Mouse (Mus musculus) intestine, embryonic 16.5 days (tissue): ENCODE measurements around the gene Nrsn2. TPM values are rescaled to one million over a fixed set of nuclear protein-coding genes. Genes with fewer than 3 reads are reported as not detected.
A peak's percentile ranks its signal among the peaks of the same experiment; 100 is the strongest.

Source experiments
- ATAC-seq: fragments of 200-750 bp; cut with Nextera tagmentation; 2 replicates; pipeline ENCODE4 v1.8.0; 2017; ENCODE audit warnings: moderate TSS enrichment, moderate library complexity
- H3K27ac ChIP-seq: fragments of 300-500 bp; sonication (generic); 2 replicates; pipeline ENCODE4 v1.5.1; 2014; ENCODE audit warnings: mild to moderate bottlenecking, low read length
- H3K27me3 ChIP-seq: fragments of 300-500 bp; sonication (generic); replicated peaks from 2 replicates; pipeline ENCODE4 v1.6.1; 2014; ENCODE audit warnings: low read length, control low read depth, mixed read lengths; ENCODE audit not compliant: control insufficient read depth, insufficient read depth
- H3K36me3 ChIP-seq: fragments of 300-500 bp; sonication (generic); 2 replicates; pipeline ENCODE4 v1.6.1; 2014; ENCODE audit warnings: low read length, control low read depth; ENCODE audit not compliant: control insufficient read depth, insufficient read depth
- H3K4me1 ChIP-seq: fragments of 300-500 bp; sonication (generic); 2 replicates; pipeline ENCODE4 v1.6.1; 2014; ENCODE audit warnings: low read length, control low read depth, mixed read lengths; ENCODE audit not compliant: control insufficient read depth, insufficient read depth
- H3K4me2 ChIP-seq: fragments of 300-500 bp; sonication (generic); 2 replicates; pipeline ENCODE4 v1.6.1; 2014; ENCODE audit warnings: low read depth, low read length, control low read depth
- H3K4me3 ChIP-seq: fragments of 300-500 bp; sonication (generic); 2 replicates; pipeline ENCODE4 v1.5.1; 2014; ENCODE audit warnings: mild to moderate bottlenecking, low read length
- H3K9ac ChIP-seq: fragments of 300-500 bp; sonication (generic); 2 replicates; pipeline ENCODE4 v1.6.1; 2014; ENCODE audit warnings: low read depth, low read length
- H3K9me3 ChIP-seq: fragments of 300-500 bp; sonication (generic); 2 replicates; pipeline ENCODE4 v1.6.1; 2016; ENCODE audit warnings: low read length, control low read depth; ENCODE audit not compliant: control insufficient read depth
- WGBS: fragments of 180-500 bp; shearing (Covaris S2); extraction: QIAGEN DNeasy Blood & Tissue Kit; methylation state at CpG from one replicate; pipeline ENCODE4 v1.1.7; 2014; 5-methylcytosine and 5-hydroxymethylcytosine counted together
- polyA plus RNA-seq: library from polyadenylated mRNA; unstranded; fragments of >200 nt; fragmentation: Nextera tagmentation; extraction: Ambion mirVana; gene quantifications from 2 replicates; pipeline ENCODE4 v1.2.1, GENCODE M21; 2015

The Nrsn2 gene
- polyA plus RNA-seq, 1 experiment from 2014 or later = 2.5 TPM

- Histone ChIP-seq H3K27me3 (no peaks in the 10 kb centered on the region), H3K4me2 (no peak overlapping the region), H3K9ac (no peak overlapping the region), H3K9me3 (no peaks in the 10 kb centered on the region), H3K36me3 (peaks cover 22% of the 10 kb centered on the region), H3K27ac (no peak overlapping the region), H3K4me3 (no peak overlapping the region), H3K4me1 (no peaks in the 10 kb centered on the region)
- ATAC-seq = no peak
- WGBS = 91% methylated on average over 3 of the region's 3 CpGs
These were observed 51.6 kb downstream of the Nrsn2 start for GRCm38 (mm10) chr2:152324842-152325241.

GRCm38 (mm10) chr2:152323971-152324370 is 52.5 kb downstream of the Nrsn2 start:
- H3K4me1 ChIP-seq = no peaks in the 10 kb centered on the region
- H3K9me3 ChIP-seq = no peaks in the 10 kb centered on the region
- no peak overlapping the region for H3K4me2 ChIP-seq
- no peak overlapping the region for H3K9ac ChIP-seq
- H3K27me3 ChIP-seq = no peaks in the 10 kb centered on the region
- H3K36me3 ChIP-seq = peaks cover 24% of the 10 kb centered on the region
- ATAC-seq = no peak
- H3K4me3 ChIP-seq = no peak overlapping the region
- WGBS = 94% methylated on average over 14 of the region's 14 CpGs
- no peak overlapping the region for H3K27ac ChIP-seq

DNA sequence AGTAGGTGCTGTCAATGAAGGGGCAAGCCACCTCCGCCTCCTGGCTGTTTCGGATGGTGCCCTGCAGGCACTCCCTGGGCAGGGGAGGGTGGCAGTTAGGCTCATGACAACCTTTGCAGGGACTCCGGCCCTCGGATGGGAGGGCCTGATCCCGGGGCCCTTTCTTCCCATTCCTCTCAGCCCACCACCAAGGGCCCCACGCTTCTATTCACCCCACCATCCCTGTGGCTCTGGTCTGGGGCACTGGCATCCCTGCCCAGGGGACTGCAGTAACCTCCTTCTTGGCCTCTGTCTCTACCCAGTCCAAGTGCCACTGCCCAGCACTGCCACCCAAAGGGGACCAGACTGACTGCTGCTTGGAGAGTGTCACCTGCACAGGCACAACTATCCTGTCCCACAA is 54.2 kb downstream of the Nrsn2 start:
- Histone ChIP-seq H3K4me2 (no peak overlapping the region), H3K27me3 (no peaks in the 10 kb centered on the region), H3K27ac (no peak overlapping the region), H3K36me3 (peaks cover 34% of the 10 kb centered on the region), H3K4me3 (no peak overlapping the region), H3K4me1 (no peaks in the 10 kb centered on the region), H3K9me3 (no peaks in the 10 kb centered on the region), H3K9ac (no peak overlapping the region)
- ATAC-seq = no peak
- WGBS = 94% methylated on average over 5 of the region's 6 CpGs

DNA sequence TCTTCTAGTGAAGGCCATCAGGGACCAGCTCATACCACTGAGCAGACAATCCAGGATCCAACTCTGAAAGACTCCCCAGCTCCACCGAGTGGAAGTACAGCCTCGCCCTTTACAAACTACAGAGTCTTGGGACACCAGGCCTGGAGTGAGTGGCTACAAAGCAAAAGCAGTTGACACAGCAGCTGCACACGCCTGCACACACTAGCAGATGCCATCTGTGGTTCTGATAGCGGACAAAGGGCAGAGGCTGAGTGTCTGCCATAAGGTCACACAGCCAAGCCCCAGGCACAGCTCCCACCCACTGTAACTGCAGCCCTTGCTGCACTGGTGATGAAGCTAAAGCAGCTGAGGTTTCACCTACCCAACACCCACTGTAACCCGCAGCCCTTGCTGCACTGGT is 54.9 kb downstream of the Nrsn2 start:
- H3K9ac ChIP-seq = no peak overlapping the region
- no peaks in the 10 kb centered on the region for H3K27me3 ChIP-seq
- peak; percentile 44; the same call in 1 of the 2 replicates for ATAC-seq
- H3K4me1 ChIP-seq = no peaks in the 10 kb centered on the region
- no peak overlapping the region for H3K4me2 ChIP-seq
- peaks cover 37% of the 10 kb centered on the region for H3K36me3 ChIP-seq
- H3K27ac ChIP-seq = no peak overlapping the region
- no peaks in the 10 kb centered on the region for H3K9me3 ChIP-seq
- no peak overlapping the region for H3K4me3 ChIP-seq
- WGBS = 79% methylated on average over 5 of the region's 5 CpGs

Other genes with a start within 250 kb of the Nrsn2 start
- gene Tcf15, start 233.1 kb downstream of the Nrsn2 start, polyA plus RNA-seq = 6.5 and 7.5 TPM in 2 replicates
- 72.6 and 81.1 TPM in 2 replicates for gene Csnk2a1, start 149.8 kb downstream of the Nrsn2 start, polyA plus RNA-seq
- 35.8 and 37.7 TPM in 2 replicates for gene Tbc1d20, start 82.8 kb downstream of the Nrsn2 start, polyA plus RNA-seq
- gene Rbck1, start 44.0 kb downstream of the Nrsn2 start, polyA plus RNA-seq = 82.5 and 83.2 TPM in 2 replicates
- 4.4 and 7.1 TPM in 2 replicates for gene Trib3, start 32.6 kb downstream of the Nrsn2 start, polyA plus RNA-seq
- gene Sox12, start 21.4 kb upstream of the Nrsn2 start, polyA plus RNA-seq = 3.5 and 3.6 TPM in 2 replicates
- gene Zcchc3, start 38.4 kb upstream of the Nrsn2 start, polyA plus RNA-seq = 20.7 and 21.2 TPM in 2 replicates
- gene 6820408C15Rik, start 38.9 kb upstream of the Nrsn2 start, polyA plus RNA-seq = 0.54 and 0.79 TPM in 2 replicates
- not detected in 2 replicates for gene Defb23, start 88.0 kb upstream of the Nrsn2 start, polyA plus RNA-seq
- gene Defb20, start 100.4 kb upstream of the Nrsn2 start, polyA plus RNA-seq = not detected in 2 replicates
- gene Defb22, start 113.5 kb upstream of the Nrsn2 start, polyA plus RNA-seq = not detected in 2 replicates
- not detected in 2 replicates for gene Defb26, start 135.1 kb upstream of the Nrsn2 start, polyA plus RNA-seq
- not detected in 2 replicates for gene Defb28, start 141.6 kb upstream of the Nrsn2 start, polyA plus RNA-seq
- gene Defb29, start 163.5 kb upstream of the Nrsn2 start, polyA plus RNA-seq = not detected in 2 replicates
- not detected in 2 replicates for gene Gm17416, start 192.7 kb upstream of the Nrsn2 start, polyA plus RNA-seq
- gene Defb21, start 196.1 kb upstream of the Nrsn2 start, polyA plus RNA-seq = not detected in 2 replicates
- gene Defb19, start 203.7 kb upstream of the Nrsn2 start, polyA plus RNA-seq = not detected in 2 replicates
- not detected in 2 replicates for gene Defb45, start 222.8 kb upstream of the Nrsn2 start, polyA plus RNA-seq
- not detected in 2 replicates for gene Defb36, start 227.7 kb upstream of the Nrsn2 start, polyA plus RNA-seq
- gene Defb25, start 246.4 kb upstream of the Nrsn2 start, polyA plus RNA-seq = 0.61 and 1.5 TPM in 2 replicates